Mouse (Mus musculus) left cerebral cortex, postnatal 4 days (tissue): Measurements from ENCODE around the gene Gm17364. TPM values are rescaled to one million over a fixed set of nuclear protein-coding genes. Genes with fewer than 3 reads are reported as not detected.

Experiments used
- DNase-seq: peaks from one replicate; pipeline ENCODE4 v3.0.0-alpha.2; 2022
- intact Hi-C: fragments of 180-260 bp; cut with DNase I; formaldehyde crosslinking; loops from one replicate; pipeline ENCODE4 v1.15.1; 2025
- total RNA-seq, 2 experiments: library from RNA; stranded (reverse); gene quantifications; 2 replicates each; pipeline ENCODE4 v1.2.3; 2021

Gm17364 gene
- total RNA-seq, 2 experiments from 2014 or later = not detected

DNA sequence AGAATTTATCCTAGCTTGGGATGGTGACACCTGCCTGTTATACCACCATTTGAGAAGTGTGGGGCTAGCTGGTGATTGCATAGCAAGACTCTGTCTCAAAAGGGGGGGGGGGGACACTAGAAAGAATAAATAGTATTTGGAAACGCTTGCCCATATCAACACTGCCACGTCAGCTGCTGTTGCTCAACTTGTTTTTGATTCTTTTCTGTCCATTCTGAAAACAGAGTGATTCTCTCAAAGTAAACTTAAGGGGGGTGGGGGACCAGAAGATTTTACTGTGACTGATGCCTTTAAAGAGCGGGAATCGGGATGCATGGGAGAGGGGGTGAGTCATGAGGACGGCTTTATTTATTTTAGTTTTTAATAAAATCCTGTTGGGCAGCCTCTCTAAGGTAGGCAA, 47.3 kb downstream of the Gm17364 start:
- intact Hi-C loops = no loop called here

More for the DNA sequence above, 47.3 kb downstream of the Gm17364 start:
- no peak for DNase-seq

Other genes starting within 250 kb of the Gm17364 start
- 1 to 10 TPM; 2.6 to 4.0 TPM for gene Mak, start 194.3 kb downstream of the Gm17364 start, total RNA-seq
- not detected for gene Gcm2, start 162.9 kb downstream of the Gm17364 start, total RNA-seq
- under 1 TPM in 1 of 2 experiments, not detected in 1; 0.14 TPM for gene Sycp2l, start 159.7 kb downstream of the Gm17364 start, total RNA-seq
- gene Elovl2, start 53.6 kb downstream of the Gm17364 start, total RNA-seq = 10 to 100 TPM; 42.9 to 44.9 TPM
- gene Smim13, start 24.1 kb downstream of the Gm17364 start, total RNA-seq = 10 to 100 TPM; 84.0 to 84.6 TPM
- gene Nedd9, start 213.4 kb upstream of the Gm17364 start, total RNA-seq = 10 to 100 TPM; 19.8 to 21.0 TPM